Mouse (Mus musculus) liver, adult 2 months (tissue): Measurements from ENCODE around the gene Sel1l.

Source experiments
- CTCF ChIP-seq: fragments of 200-500 bp; IDR thresholded peaks from 2 replicates; pipeline ENCODE4 v1.5.1; 2011; ENCODE audit warnings: low read depth, low read length, control low read depth
- POLR2A ChIP-seq: fragments of 200-500 bp; IDR thresholded peaks from 2 replicates; pipeline ENCODE4 v1.6.1; 2011; ENCODE audit warnings: low read length, control low read depth; ENCODE audit not compliant: insufficient read depth; ENCODE audit errors: extremely low read depth

DNA sequence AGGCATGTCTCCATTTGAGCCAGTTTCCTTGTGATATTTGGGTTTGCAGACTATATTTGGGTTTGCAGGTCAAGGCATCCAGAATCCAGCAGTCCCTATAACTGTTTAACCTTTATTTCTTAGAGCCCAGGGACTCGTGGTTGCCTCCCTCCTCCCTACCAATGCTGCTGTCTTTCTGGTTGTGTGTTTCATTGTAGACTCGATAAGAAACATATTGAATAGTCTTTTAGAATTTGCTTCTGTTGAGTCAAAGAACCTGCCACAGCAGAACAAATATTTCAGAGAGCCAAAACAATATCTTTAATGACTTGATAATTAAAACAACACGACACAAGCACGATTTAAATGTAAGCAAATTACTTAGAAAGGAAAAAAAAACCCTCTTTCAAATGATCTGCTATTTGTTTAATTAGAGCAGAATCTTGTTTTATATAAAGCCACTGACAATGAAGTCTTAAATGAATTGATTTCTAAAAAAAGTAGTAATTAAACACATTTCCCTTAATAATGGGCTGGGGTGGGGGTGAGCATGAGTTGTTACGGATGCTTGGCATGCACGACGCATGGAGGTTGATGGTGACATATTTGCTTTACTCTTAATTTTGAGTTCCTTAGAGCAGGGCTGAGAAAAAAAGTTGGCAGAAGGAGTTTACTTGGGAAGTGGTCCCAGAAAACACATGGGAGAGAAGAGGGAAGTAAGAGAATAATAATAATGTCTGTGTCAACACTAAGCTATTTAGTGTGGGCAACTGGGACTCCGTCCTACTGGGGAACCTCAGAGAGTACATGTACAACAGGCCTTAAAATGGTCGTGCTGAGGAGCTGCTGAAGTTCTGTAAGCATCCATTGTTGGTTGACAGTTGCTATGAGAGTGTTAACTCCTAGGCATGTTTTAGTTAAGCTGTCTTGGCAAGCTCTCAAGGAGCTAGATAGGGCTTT lies 43.9 kb upstream of the Sel1l start:
- no peak for TF ChIP-seq CTCF
- TF ChIP-seq POLR2A = no peak
